Mouse (Mus musculus): ENCODE results near the gene Olfr994. TPM values are rescaled to one million over a fixed set of nuclear protein-coding genes. Genes with fewer than 3 reads are reported as not detected.

The Olfr994 gene
- polyA plus RNA-seq (2015; fragmentation: Nextera tagmentation; extraction: Ambion mirVana): not detected in 2 replicates

DNA sequence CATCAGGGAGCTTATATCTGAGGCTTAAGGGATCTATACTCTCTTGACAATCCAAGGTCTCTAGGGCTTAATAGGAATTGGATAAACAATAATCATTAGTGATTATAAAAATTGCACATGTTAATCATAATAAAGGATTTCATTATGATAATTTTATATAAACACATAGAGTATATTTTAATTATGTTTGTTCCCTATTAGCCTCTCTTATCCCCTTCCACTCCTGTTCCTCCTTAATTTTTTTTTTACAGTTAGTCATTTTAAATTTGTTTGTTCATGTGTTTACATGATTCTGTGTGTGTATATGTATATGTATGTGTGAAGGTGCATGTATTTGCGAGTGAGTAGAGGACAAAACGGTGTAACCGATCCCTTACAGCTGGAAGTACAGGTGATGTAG, at the start of gene Olfr994:
TSS of gene Olfr994 (minus strand) at position 101 of the 400 bp plus-strand sequence.
- no peaks in the 10 kb centered on the region for H3K36me3 ChIP-seq (ENCODE audit: control insufficient read depth, insufficient read depth, low read length)
- H3K4me2 ChIP-seq (ENCODE audit: low read depth, low read length): no peak within 1 kb of the TSS
- no peaks in the 10 kb centered on the region for H3K9me3 ChIP-seq (ENCODE audit: control insufficient read depth, low read length)
- no peak within 1 kb of the TSS for H3K27ac ChIP-seq (ENCODE audit: low read length)
- H3K27me3 ChIP-seq (ENCODE audit: control insufficient read depth, insufficient read depth, low read depth, low read length): no peaks in the 10 kb centered on the region
- H3K9ac ChIP-seq (ENCODE audit: low read length): no peak within 1 kb of the TSS
- no peaks in the 10 kb centered on the region for H3K4me1 ChIP-seq (replicated peaks; ENCODE audit: control insufficient read depth, insufficient read depth, low read length)
- WGBS: 79% methylated on average over 3 of the region's 3 CpGs
- no peak within 1 kb of the TSS for H3K4me3 ChIP-seq (ENCODE audit: low read length)
- ATAC-seq (ENCODE audit: low read depth): no peak

DNA sequence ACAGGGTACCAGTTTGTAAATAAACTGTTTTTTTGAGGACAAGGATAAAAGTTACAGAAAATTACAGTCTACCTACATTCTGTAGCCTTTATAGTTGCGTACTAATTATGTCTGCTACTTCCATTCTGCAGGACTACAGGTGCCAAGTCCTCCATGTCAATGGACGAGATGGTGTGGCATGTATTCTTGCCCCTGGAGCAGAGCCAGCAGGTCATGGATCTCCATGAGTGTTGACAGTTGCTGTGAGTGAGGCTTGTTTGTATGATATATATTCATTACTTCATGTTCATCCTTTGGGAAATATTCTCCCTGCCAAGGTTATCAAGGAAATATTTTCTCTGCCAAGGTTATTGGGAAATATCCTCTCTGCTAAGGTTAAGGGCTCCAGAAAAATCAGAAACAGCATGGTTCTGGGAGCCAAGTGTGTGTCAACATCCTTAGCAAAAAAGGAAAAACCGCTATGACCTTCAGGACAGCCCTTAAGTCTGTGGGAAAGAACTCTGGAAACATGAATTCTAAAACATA, 30.6 kb upstream of the Olfr994 start:
- ATAC-seq (ENCODE audit: low read depth): no peak
- Histone ChIP-seq H3K9ac (ENCODE audit: low read length) (no peak overlapping the region), H3K27ac (ENCODE audit: low read length) (no peak overlapping the region), H3K9me3 (ENCODE audit: control insufficient read depth, low read length) (no peaks in the 10 kb centered on the region), H3K4me3 (ENCODE audit: low read length) (no peak overlapping the region), H3K36me3 (ENCODE audit: control insufficient read depth, insufficient read depth, low read length) (no peaks in the 10 kb centered on the region), H3K27me3 (ENCODE audit: control insufficient read depth, insufficient read depth, low read depth, low read length) (no peaks in the 10 kb centered on the region), H3K4me1 (replicated peaks; ENCODE audit: control insufficient read depth, insufficient read depth, low read length) (no peaks in the 10 kb centered on the region), H3K4me2 (ENCODE audit: low read depth, low read length) (no peak overlapping the region)
- WGBS: 57% methylated on average over 3 of the region's 3 CpGs

DNA sequence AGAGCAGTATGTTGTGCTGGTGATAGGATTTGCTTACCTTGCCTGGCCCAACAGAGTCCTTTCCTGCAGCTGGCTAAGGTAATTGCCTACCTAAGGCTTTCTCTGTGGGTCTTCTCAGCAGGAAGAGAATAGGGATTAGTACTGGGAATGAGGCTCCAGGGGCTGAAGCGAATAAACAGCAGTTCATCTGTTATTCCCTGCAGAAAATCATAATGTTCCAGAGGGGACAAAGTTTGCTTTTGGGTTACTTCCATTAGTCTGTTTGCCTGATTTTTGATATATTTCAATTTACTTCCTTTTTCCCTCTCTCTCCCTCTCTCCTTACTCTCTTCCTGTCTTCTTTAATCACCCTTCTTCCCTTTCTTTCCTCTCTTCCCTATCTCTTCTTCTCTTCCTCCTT, 7.3 kb upstream of the Olfr994 start, which contains the start of gene Olfr995:
TSS of gene Olfr995 (minus strand) at position 101 of the 400 bp plus-strand sequence.
- Histone ChIP-seq H3K4me3 (ENCODE audit: low read length) (no peak within 1 kb of the TSS), H3K9ac (ENCODE audit: low read length) (no peak within 1 kb of the TSS), H3K4me2 (ENCODE audit: low read depth, low read length) (no peak within 1 kb of the TSS), H3K4me1 (replicated peaks; ENCODE audit: control insufficient read depth, insufficient read depth, low read length) (no peaks in the 10 kb centered on the region), H3K36me3 (ENCODE audit: control insufficient read depth, insufficient read depth, low read length) (no peaks in the 10 kb centered on the region), H3K27me3 (ENCODE audit: control insufficient read depth, insufficient read depth, low read depth, low read length) (no peaks in the 10 kb centered on the region), H3K9me3 (ENCODE audit: control insufficient read depth, low read length) (no peaks in the 10 kb centered on the region), H3K27ac (ENCODE audit: low read length) (no peak within 1 kb of the TSS)
- 29% methylated on average over 1 of the region's 1 CpGs for WGBS
- no peak for ATAC-seq (ENCODE audit: low read depth)

DNA sequence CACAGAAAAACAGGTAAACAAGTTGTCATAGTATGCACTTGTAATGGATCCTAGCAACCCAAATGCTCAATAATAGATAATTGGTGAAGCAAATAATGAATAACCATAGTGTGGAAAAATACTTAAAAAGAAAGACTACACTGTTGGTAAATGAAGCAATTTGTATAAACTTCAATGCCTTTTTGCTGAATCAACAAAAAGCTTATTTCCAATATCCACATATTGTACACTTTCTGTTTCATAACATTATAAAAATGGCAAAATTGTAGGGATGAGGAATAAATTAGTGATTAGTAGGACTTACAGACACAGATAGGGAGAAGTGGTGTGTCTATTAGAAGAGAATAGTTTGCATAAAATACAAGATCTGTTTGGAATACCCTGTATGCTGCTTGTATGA, 6.3 kb upstream of the Olfr994 start:
- Histone ChIP-seq H3K9me3 (ENCODE audit: control insufficient read depth, low read length) (no peaks in the 10 kb centered on the region), H3K4me3 (ENCODE audit: low read length) (no peak overlapping the region), H3K4me1 (replicated peaks; ENCODE audit: control insufficient read depth, insufficient read depth, low read length) (no peaks in the 10 kb centered on the region), H3K36me3 (ENCODE audit: control insufficient read depth, insufficient read depth, low read length) (no peaks in the 10 kb centered on the region), H3K27me3 (ENCODE audit: control insufficient read depth, insufficient read depth, low read depth, low read length) (no peaks in the 10 kb centered on the region), H3K9ac (ENCODE audit: low read length) (no peak overlapping the region), H3K27ac (ENCODE audit: low read length) (no peak overlapping the region), H3K4me2 (ENCODE audit: low read depth, low read length) (no peak overlapping the region)
- ATAC-seq (ENCODE audit: low read depth): no peak

DNA sequence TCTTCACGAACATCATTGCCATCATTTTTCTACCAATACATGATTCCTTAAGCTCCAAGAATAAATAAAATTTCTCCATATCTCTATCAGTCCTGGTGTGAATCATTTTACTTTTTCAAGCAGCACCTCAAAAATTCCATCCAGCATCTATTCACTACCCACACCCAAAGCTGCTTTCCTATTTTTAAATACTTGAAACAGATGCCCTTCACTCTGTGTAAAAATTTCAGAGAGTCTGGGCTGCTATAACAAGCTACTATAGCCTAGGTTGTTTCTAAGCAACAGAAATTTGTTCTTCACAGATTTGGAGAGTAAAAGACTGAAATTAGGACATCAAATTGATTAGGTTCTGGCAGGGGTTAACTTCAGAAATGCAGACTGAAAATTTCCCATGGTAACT, 10.4 kb downstream of the Olfr994 start:
- H3K27me3 ChIP-seq (ENCODE audit: control insufficient read depth, insufficient read depth, low read depth, low read length): no peaks in the 10 kb centered on the region
- no peak overlapping the region for H3K4me3 ChIP-seq (ENCODE audit: low read length)
- H3K4me2 ChIP-seq (ENCODE audit: low read depth, low read length): no peak overlapping the region
- no peaks in the 10 kb centered on the region for H3K4me1 ChIP-seq (replicated peaks; ENCODE audit: control insufficient read depth, insufficient read depth, low read length)
- no peak overlapping the region for H3K27ac ChIP-seq (ENCODE audit: low read length)
- no peaks in the 10 kb centered on the region for H3K36me3 ChIP-seq (ENCODE audit: control insufficient read depth, insufficient read depth, low read length)
- H3K9me3 ChIP-seq (ENCODE audit: control insufficient read depth, low read length): no peaks in the 10 kb centered on the region
- WGBS: 82% methylated on average over 1 of the region's 1 CpGs
- H3K9ac ChIP-seq (ENCODE audit: low read length): no peak overlapping the region
- no peak for ATAC-seq (ENCODE audit: low read depth)

DNA sequence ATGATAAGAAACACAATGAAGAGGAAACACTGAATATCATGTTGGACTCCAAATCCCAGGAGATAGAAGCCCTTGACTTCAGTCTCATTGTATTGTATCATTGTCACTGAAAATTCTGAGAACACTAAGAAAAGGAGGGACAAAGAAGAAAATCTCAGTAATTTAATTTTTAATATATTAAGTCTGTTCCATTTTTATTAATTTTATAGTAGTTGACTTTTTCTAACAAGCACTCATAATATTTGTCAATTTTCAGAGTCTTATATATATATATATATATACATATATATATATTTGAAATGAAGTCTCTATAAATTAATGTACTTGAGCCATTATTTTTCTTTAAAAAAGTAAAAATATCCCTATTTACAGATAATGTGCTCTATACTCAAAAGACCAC, 21.5 kb downstream of the Olfr994 start, which contains the start of gene Olfr993:
TSS of gene Olfr993 (minus strand) at position 101 of the 400 bp plus-strand sequence.
- Histone ChIP-seq H3K4me2 (ENCODE audit: low read depth, low read length) (no peak within 1 kb of the TSS), H3K9me3 (ENCODE audit: control insufficient read depth, low read length) (no peaks in the 10 kb centered on the region), H3K27ac (ENCODE audit: low read length) (no peak within 1 kb of the TSS), H3K27me3 (ENCODE audit: control insufficient read depth, insufficient read depth, low read depth, low read length) (no peaks in the 10 kb centered on the region), H3K4me3 (ENCODE audit: low read length) (no peak within 1 kb of the TSS), H3K9ac (ENCODE audit: low read length) (no peak within 1 kb of the TSS), H3K4me1 (replicated peaks; ENCODE audit: control insufficient read depth, insufficient read depth, low read length) (no peaks in the 10 kb centered on the region), H3K36me3 (ENCODE audit: control insufficient read depth, insufficient read depth, low read length) (no peaks in the 10 kb centered on the region)
- ATAC-seq (ENCODE audit: low read depth): no peak

DNA sequence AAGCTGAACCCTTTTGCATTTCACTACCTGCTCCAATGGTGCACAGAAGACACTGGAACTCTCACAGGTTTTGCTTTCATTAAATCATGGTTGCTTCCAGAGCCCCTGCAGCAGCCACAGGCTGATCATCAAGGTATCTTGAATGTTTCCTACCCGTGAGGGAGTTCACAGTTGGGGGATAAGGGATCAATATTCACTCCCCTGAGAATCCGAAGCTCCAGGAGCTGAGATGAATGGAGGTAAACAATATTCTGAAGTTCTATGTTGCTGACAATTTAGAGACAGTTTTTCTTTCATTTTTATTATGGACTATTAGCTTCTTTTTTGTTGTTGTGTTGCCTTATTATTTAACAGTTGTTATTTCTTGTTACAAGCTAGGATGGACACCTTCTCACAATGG, 26.9 kb downstream of the Olfr994 start, which contains the start of gene Olfr992:
TSS of gene Olfr992 (minus strand) at position 101 of the 400 bp plus-strand sequence.
- H3K4me2 ChIP-seq (ENCODE audit: low read depth, low read length): no peak within 1 kb of the TSS
- no peaks in the 10 kb centered on the region for H3K27me3 ChIP-seq (ENCODE audit: control insufficient read depth, insufficient read depth, low read depth, low read length)
- no peaks in the 10 kb centered on the region for H3K36me3 ChIP-seq (ENCODE audit: control insufficient read depth, insufficient read depth, low read length)
- WGBS: 38% methylated on average over 2 of the region's 2 CpGs
- H3K9ac ChIP-seq (ENCODE audit: low read length): no peak within 1 kb of the TSS
- H3K9me3 ChIP-seq (ENCODE audit: control insufficient read depth, low read length): no peaks in the 10 kb centered on the region
- no peak within 1 kb of the TSS for H3K4me3 ChIP-seq (ENCODE audit: low read length)
- no peak within 1 kb of the TSS for H3K27ac ChIP-seq (ENCODE audit: low read length)
- H3K4me1 ChIP-seq (replicated peaks; ENCODE audit: control insufficient read depth, insufficient read depth, low read length): no peaks in the 10 kb centered on the region
- ATAC-seq (ENCODE audit: low read depth): no peak

Other genes with a start within 250 kb of the Olfr994 start
- 0.20 and 0.29 TPM in 2 replicates for gene Lrrc55, start 239.3 kb downstream of the Olfr994 start, polyA plus RNA-seq (2015; fragmentation: Nextera tagmentation; extraction: Ambion mirVana)
- gene Olfr987, start 97.1 kb downstream of the Olfr994 start, polyA plus RNA-seq (2015; fragmentation: Nextera tagmentation; extraction: Ambion mirVana): not detected in 2 replicates
- not detected in 2 replicates for gene Olfr988, start 73.2 kb downstream of the Olfr994 start, polyA plus RNA-seq (2015; fragmentation: Nextera tagmentation; extraction: Ambion mirVana)
- gene Olfr992, start 27.0 kb downstream of the Olfr994 start, polyA plus RNA-seq (2015; fragmentation: Nextera tagmentation; extraction: Ambion mirVana): not detected in 2 replicates
- not detected in 2 replicates for gene Olfr993, start 21.6 kb downstream of the Olfr994 start, polyA plus RNA-seq (2015; fragmentation: Nextera tagmentation; extraction: Ambion mirVana)
- gene Olfr995, start 7.2 kb upstream of the Olfr994 start, polyA plus RNA-seq (2015; fragmentation: Nextera tagmentation; extraction: Ambion mirVana): not detected in 2 replicates
- 0.41 and 0.50 TPM in 2 replicates for gene 4833423E24Rik, start 82.6 kb upstream of the Olfr994 start, polyA plus RNA-seq (2015; fragmentation: Nextera tagmentation; extraction: Ambion mirVana)
- not detected in 2 replicates for gene Olfr996, start 142.8 kb upstream of the Olfr994 start, polyA plus RNA-seq (2015; fragmentation: Nextera tagmentation; extraction: Ambion mirVana)
- gene Olfr998, start 152.5 kb upstream of the Olfr994 start, polyA plus RNA-seq (2015; fragmentation: Nextera tagmentation; extraction: Ambion mirVana): not detected in 2 replicates
- not detected in 2 replicates for gene Olfr1000, start 175.5 kb upstream of the Olfr994 start, polyA plus RNA-seq (2015; fragmentation: Nextera tagmentation; extraction: Ambion mirVana)
- not detected in 2 replicates for gene Olfr1002, start 214.3 kb upstream of the Olfr994 start, polyA plus RNA-seq (2015; fragmentation: Nextera tagmentation; extraction: Ambion mirVana)
- gene Olfr154, start 228.0 kb upstream of the Olfr994 start, polyA plus RNA-seq (2015; fragmentation: Nextera tagmentation; extraction: Ambion mirVana): not detected in 2 replicates
- gene Olfr1006, start 242.3 kb upstream of the Olfr994 start, polyA plus RNA-seq (2015; fragmentation: Nextera tagmentation; extraction: Ambion mirVana): not detected in 2 replicates

Measured in lung, embryonic 16.5 days (tissue).